Mouse (Mus musculus): Measurements from ENCODE around the gene Arid5b. TPM values are rescaled to one million over a fixed set of nuclear protein-coding genes. Genes with fewer than 3 reads are reported as not detected.

Gene Arid5b
- polyA plus RNA-seq, 1 experiment from 2014 or later, result 18.9 TPM

- Histone ChIP-seq H3K4me1 (replicated peaks) (peaks cover 26% of the 10 kb centered on the region), H3K27ac (ENCODE audit: poor library complexity, severe bottlenecking) (no peak overlapping the region), H3K4me3 (no peak overlapping the region), H3K36me3 (peaks cover 37% of the 10 kb centered on the region), H3K9me3 (replicated peaks) (no peaks in the 10 kb centered on the region), H3K9ac (no peak overlapping the region), H3K4me2 (peak overlapping the region; percentile 48), H3K27me3 (replicated peaks) (no peaks in the 10 kb centered on the region)
- WGBS, result 67% methylated on average over 13 of the region's 13 CpGs
- ATAC-seq (ENCODE audit: insufficient number of reproducible peaks, low FRiP score), result no peak
Observed at GRCm38 (mm10) chr10:68230653-68231384, 47.7 kb downstream of the Arid5b start.

DNA sequence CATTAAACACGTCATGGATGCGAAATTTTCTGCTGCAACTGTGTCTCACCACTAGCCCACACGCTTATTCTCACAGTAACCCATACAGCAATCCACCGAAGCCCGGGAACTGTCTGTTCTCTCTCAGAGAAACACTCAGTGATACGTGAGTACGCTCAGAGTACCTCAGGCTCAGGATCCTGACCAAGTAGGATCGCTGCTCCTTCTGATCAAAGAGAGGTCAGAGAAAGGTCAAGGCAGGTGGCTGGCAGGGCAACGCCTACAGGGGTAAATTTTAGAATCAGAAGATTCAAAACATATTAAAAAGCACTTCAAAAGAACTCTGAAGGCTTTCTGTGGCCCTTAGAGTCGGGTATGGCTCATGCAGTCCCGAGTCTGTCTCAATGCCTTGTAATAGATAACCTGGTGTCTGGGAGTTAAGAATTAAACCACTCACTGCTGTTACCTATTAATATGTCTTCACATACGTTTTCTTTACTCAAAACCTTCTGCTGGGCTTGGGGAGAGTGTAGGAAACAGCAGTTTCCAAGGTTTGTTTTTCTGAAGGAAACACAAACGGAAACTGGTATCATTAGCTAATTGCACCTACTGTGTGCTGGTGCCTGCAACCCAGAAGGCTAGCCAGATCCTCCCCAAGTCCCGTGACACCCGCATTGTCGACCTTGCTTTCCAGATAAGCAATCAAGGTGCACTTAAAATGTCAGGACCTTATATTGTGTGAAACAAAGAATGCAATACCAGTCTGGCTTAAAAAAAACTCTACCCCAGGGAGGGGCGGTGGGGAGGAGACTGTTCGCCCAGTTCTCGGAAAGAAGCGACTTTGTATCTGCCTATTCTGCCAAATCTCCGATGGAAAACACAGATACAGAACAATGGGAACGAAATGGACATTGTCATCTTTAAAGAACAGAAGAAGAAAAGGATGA is 48.6 kb downstream of the Arid5b start:
- Histone ChIP-seq H3K27me3 (replicated peaks) (no peaks in the 10 kb centered on the region), H3K4me3 (no peak overlapping the region), H3K9me3 (replicated peaks) (no peaks in the 10 kb centered on the region), H3K36me3 (peaks cover 39% of the 10 kb centered on the region), H3K4me2 (no peak overlapping the region), H3K9ac (no peak overlapping the region), H3K27ac (ENCODE audit: poor library complexity, severe bottlenecking) (peak overlapping the region; percentile 47; the same call in 1 of the 2 replicates), H3K4me1 (replicated peaks) (peaks cover 26% of the 10 kb centered on the region)
- 53% methylated on average over 22 of the region's 22 CpGs for WGBS
- ATAC-seq (ENCODE audit: insufficient number of reproducible peaks, low FRiP score), result no peak

DNA sequence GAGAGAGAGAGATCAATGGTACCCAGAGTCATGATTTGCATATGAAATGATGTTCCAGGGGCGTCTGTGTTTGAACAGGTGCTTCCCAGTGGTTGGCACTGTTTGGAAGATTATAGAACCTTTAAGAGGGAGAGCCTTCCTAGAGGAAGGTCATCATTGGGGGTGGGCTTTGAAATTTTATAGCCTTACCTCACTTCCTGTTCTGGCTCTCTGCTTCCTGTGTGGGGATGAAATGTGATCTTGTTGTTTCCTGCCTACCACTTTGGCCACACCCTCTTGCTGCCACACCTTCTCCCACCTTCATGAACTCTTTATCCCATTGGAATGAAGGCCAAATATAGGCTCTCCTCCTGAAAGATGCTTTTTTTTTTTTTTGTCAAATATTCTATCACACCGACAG is 55.9 kb downstream of the Arid5b start:
- WGBS, result 89% methylated on average over 2 of the region's 2 CpGs

GRCm38 (mm10) chr10:68222012-68222411 is 56.5 kb downstream of the Arid5b start:
- H3K4me3 ChIP-seq, result no peak overlapping the region
- peaks cover 40% of the 10 kb centered on the region for H3K36me3 ChIP-seq

More for the DNA sequence above, 55.9 kb downstream of the Arid5b start:
- no peak overlapping the region for H3K4me2 ChIP-seq
- ATAC-seq (ENCODE audit: insufficient number of reproducible peaks, low FRiP score), result no peak
- H3K4me1 ChIP-seq (replicated peaks), result peaks cover 19% of the 10 kb centered on the region
- no peak overlapping the region for H3K27ac ChIP-seq (ENCODE audit: poor library complexity, severe bottlenecking)
- peaks cover 34% of the 10 kb centered on the region for H3K36me3 ChIP-seq
- H3K9me3 ChIP-seq (replicated peaks), result no peaks in the 10 kb centered on the region
- no peaks in the 10 kb centered on the region for H3K27me3 ChIP-seq (replicated peaks)
- H3K9ac ChIP-seq, result no peak overlapping the region
- no peak overlapping the region for H3K4me3 ChIP-seq

DNA sequence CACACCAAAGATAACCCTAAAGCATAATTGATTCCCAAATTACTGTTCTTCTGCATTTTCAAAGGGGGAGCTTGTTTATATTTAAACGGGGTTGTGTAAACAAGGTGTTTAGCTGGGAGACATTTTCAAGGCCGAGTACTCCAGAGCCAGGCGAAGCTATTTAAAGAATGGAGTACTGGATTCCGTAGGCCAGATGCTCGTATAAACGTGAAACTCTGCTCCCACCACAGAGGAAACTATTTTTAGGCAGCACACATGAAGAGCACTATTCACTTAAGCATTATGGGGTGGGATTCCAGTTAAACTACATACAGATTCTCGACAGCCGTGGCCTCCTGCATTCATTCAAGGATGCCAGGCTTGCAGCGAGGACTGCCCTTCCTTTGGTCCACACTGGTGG is 59.2 kb downstream of the Arid5b start:
- WGBS, result 30% methylated on average over 9 of the region's 9 CpGs
- no peaks in the 10 kb centered on the region for H3K27me3 ChIP-seq (replicated peaks)
- ATAC-seq (ENCODE audit: insufficient number of reproducible peaks, low FRiP score), result no peak
- peaks cover 19% of the 10 kb centered on the region for H3K4me1 ChIP-seq (replicated peaks)
- H3K27ac ChIP-seq (ENCODE audit: poor library complexity, severe bottlenecking), result peak overlapping the region; percentile 86
- peak overlapping the region; percentile 16; the same call in 1 of the 2 replicates for H3K4me2 ChIP-seq
- H3K36me3 ChIP-seq, result peaks cover 41% of the 10 kb centered on the region
- H3K4me3 ChIP-seq, result no peak overlapping the region
- no peak overlapping the region for H3K9ac ChIP-seq
- peaks cover 7% of the 10 kb centered on the region for H3K9me3 ChIP-seq (replicated peaks)

More at GRCm38 (mm10) chr10:68222012-68222411, 56.5 kb downstream of the Arid5b start:
- no peak overlapping the region for H3K9ac ChIP-seq
- peaks cover 19% of the 10 kb centered on the region for H3K4me1 ChIP-seq (replicated peaks)
- peaks cover 4% of the 10 kb centered on the region for H3K9me3 ChIP-seq (replicated peaks)
- H3K4me2 ChIP-seq, result no peak overlapping the region
- WGBS, result 83% methylated on average over 3 of the region's 3 CpGs
- ATAC-seq (ENCODE audit: insufficient number of reproducible peaks, low FRiP score), result no peak
- 0 out of 2 replicates have a peak overlapping the region, but pooled peaks have one; percentile 5 for H3K27ac ChIP-seq (ENCODE audit: poor library complexity, severe bottlenecking)
- H3K27me3 ChIP-seq (replicated peaks), result no peaks in the 10 kb centered on the region

GRCm38 (mm10) chr10:68218678-68219077 is 59.9 kb downstream of the Arid5b start:
- no peak overlapping the region; the same call in 1 of the 2 replicates for H3K27ac ChIP-seq (ENCODE audit: poor library complexity, severe bottlenecking)
- no peaks in the 10 kb centered on the region for H3K27me3 ChIP-seq (replicated peaks)
- no peak overlapping the region for H3K4me3 ChIP-seq
- H3K4me1 ChIP-seq (replicated peaks), result peaks cover 20% of the 10 kb centered on the region
- no peak overlapping the region for H3K9ac ChIP-seq
- H3K4me2 ChIP-seq, result no peak overlapping the region
- WGBS, result 75% methylated on average over 4 of the region's 4 CpGs
- peaks cover 7% of the 10 kb centered on the region for H3K9me3 ChIP-seq (replicated peaks)
- peaks cover 38% of the 10 kb centered on the region for H3K36me3 ChIP-seq
- ATAC-seq (ENCODE audit: insufficient number of reproducible peaks, low FRiP score), result no peak

- no peak overlapping the region for H3K27ac ChIP-seq (ENCODE audit: poor library complexity, severe bottlenecking)
- no peak for ATAC-seq (ENCODE audit: insufficient number of reproducible peaks, low FRiP score)
- peaks cover 23% of the 10 kb centered on the region for H3K36me3 ChIP-seq
- no peak overlapping the region for H3K9ac ChIP-seq
- H3K9me3 ChIP-seq (replicated peaks), result peaks cover 7% of the 10 kb centered on the region
- H3K27me3 ChIP-seq (replicated peaks), result no peaks in the 10 kb centered on the region
- no peak overlapping the region for H3K4me3 ChIP-seq
- H3K4me1 ChIP-seq (replicated peaks), result peaks cover 24% of the 10 kb centered on the region
- H3K4me2 ChIP-seq, result no peak overlapping the region
- 89% methylated on average over 9 of the region's 9 CpGs for WGBS
Observed at GRCm38 (mm10) chr10:68214809-68215468, 63.6 kb downstream of the Arid5b start.

- H3K9ac ChIP-seq, result no peak overlapping the region
- H3K9me3 ChIP-seq (replicated peaks), result peaks cover 6% of the 10 kb centered on the region
- 0 out of 2 replicates have a peak overlapping the region, but pooled peaks have one; percentile 7 for H3K4me2 ChIP-seq
- no peak for ATAC-seq (ENCODE audit: insufficient number of reproducible peaks, low FRiP score)
- H3K4me1 ChIP-seq (replicated peaks), result peaks cover 18% of the 10 kb centered on the region
- H3K27me3 ChIP-seq (replicated peaks), result no peaks in the 10 kb centered on the region
- 47% methylated on average over 10 of the region's 10 CpGs for WGBS
- H3K27ac ChIP-seq (ENCODE audit: poor library complexity, severe bottlenecking), result no peak overlapping the region
- peaks cover 18% of the 10 kb centered on the region for H3K36me3 ChIP-seq
- no peak overlapping the region for H3K4me3 ChIP-seq
Observed at GRCm38 (mm10) chr10:68212061-68212915, 66.3 kb downstream of the Arid5b start.

DNA sequence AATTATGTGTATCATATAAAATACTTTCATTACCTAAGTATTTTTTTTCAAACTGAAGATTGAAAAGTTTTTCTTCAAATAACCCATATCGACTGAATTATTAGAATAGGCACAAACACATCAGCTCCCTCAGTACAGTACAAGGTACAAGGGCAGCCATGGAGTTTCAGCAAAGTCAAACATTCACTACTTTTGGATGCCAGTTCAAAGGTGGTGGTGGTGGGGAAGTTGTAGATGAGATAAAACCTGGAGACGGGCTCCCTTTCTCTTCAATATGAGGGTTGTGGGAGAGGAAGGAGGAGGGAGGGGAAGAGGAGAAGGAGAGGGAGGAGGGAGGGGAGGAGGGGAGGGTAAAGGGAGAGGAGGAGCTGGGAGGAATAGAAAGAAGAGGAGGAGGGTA is 67.0 kb downstream of the Arid5b start:
- Histone ChIP-seq H3K4me3 (no peak overlapping the region), H3K9ac (no peak overlapping the region), H3K9me3 (replicated peaks) (0 out of 2 replicates have a peak, but pooled peaks cover 3% of the 10 kb centered on the region), H3K27me3 (replicated peaks) (no peaks in the 10 kb centered on the region), H3K4me1 (replicated peaks) (peaks cover 18% of the 10 kb centered on the region), H3K4me2 (no peak overlapping the region), H3K36me3 (peaks cover 13% of the 10 kb centered on the region), H3K27ac (ENCODE audit: poor library complexity, severe bottlenecking) (no peak overlapping the region)
- ATAC-seq (ENCODE audit: insufficient number of reproducible peaks, low FRiP score), result no peak
- 53% methylated on average over 2 of the region's 2 CpGs for WGBS

DNA sequence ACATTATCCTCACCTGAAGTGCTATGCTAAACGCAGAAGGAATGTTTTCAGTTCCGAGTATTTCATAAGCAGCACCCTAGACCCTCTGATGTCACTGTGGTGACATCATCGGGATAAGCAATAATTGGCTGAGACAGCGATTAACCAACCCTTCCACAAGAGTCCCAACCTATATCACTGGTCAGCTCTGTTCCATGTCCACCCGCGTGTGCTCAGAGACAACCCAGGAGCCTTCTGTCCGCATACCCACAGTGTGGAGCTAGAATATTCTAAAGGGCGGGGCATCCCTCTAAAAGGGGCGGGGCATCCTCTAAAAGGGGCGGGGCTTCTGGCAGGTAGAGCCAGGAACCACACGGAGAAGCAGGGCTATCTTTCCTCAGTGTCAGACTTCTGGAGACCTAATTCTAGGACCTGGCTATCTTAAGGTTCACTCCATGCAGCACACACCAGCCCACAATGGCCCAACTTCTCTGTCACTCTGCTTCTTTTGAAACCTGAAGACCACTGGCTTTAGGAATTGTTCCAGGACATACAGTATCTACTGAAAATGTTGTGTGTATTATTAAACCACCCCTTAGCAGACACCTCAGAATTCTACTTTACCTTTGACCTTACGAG is 68.4 kb downstream of the Arid5b start:
- H3K4me1 ChIP-seq (replicated peaks), result peaks cover 18% of the 10 kb centered on the region
- H3K36me3 ChIP-seq, result 0 out of 2 replicates have a peak, but pooled peaks cover 6% of the 10 kb centered on the region
- no peak overlapping the region for H3K27ac ChIP-seq (ENCODE audit: poor library complexity, severe bottlenecking)
- no peak overlapping the region for H3K4me2 ChIP-seq
- 80% methylated on average over 12 of the region's 12 CpGs for WGBS
- H3K4me3 ChIP-seq, result no peak overlapping the region
- no peak overlapping the region for H3K9ac ChIP-seq
- H3K9me3 ChIP-seq (replicated peaks), result no peaks in the 10 kb centered on the region
- peak; percentile 42; the same call in 1 of the 2 replicates for ATAC-seq (ENCODE audit: insufficient number of reproducible peaks, low FRiP score)
- no peaks in the 10 kb centered on the region for H3K27me3 ChIP-seq (replicated peaks)

Data from heart, embryonic 12.5 days (tissue).